Mouse (Mus musculus) lung, postnatal 25 days (tissue): ENCODE data around the gene B4galt1.

Experiments
- DNase-seq: peaks from one replicate; pipeline ENCODE4 v3.0.0; 2022; ENCODE audit warnings: low spot score

B4galt1 gene

DNA sequence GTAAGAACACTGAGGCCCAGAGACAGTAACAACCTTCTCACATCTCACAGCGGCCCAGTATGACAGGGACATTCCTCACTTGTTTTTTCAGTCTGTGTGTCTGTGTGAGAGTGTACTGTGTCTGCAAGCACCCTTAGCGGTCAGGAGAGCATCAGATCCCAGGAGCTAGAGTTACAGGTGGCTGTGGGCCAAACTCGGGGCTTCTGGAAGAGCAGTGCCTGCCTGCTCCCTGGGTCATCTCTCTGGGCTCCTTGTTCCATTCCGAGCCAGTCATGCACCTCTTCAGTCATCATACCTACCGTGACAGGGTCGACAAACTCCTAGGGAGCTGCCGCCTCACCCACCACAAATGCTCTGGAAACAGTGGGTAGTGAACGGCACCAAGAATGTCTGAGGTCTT is 10.1 kb downstream of the B4galt1 start:
- DNase-seq = no peak

GRCm38 (mm10) chr4:40840448-40840847 is 13.4 kb downstream of the B4galt1 start:
- peak; percentile 43 for DNase-seq

- no peak for DNase-seq
These were observed 14.6 kb downstream of the B4galt1 start for GRCm38 (mm10) chr4:40839251-40839650.

DNA sequence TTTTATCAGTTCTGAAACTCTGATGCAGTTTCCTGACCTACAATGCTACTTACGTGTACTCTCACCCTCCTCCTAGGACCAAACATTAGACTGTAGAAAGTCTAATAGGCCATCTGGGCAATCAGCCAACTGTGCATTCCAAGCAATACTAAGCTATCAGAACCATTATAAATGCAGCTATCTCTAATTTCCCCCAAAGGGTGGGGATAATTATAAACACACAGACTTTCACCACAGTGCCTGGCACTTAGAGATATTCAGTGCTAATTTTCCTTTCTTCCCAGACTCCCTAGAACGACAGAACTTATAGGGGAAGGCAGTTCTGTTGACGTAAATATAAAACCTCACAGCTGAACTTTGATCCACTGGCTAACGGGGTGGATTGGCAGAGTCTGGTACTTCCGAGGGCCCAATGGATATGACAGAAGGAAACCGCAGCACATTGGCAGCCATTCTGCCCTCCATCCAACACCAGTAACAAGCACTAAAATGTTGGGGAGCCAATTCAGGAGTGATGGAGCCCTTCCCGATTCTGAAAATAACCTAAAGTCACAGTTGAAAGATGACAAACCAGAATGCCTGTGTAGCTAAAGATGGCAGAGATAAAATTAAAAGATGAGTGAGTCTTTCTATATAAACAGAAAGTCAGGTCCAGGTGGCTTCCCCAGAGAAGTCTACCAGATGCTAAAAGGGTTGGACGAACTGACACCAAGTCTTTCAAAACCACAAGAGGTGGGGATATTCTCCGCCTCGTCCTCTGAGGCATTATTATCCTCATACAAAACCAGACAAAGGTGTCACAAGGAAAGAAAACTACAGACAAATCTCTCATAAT is 16.1 kb downstream of the B4galt1 start:
- DNase-seq = peak; percentile 75

GRCm38 (mm10) chr4:40837008-40837407 is 16.8 kb downstream of the B4galt1 start:
- no peak for DNase-seq

- no peak for DNase-seq
These were observed 18.9 kb downstream of the B4galt1 start for GRCm38 (mm10) chr4:40834872-40835271.

DNA sequence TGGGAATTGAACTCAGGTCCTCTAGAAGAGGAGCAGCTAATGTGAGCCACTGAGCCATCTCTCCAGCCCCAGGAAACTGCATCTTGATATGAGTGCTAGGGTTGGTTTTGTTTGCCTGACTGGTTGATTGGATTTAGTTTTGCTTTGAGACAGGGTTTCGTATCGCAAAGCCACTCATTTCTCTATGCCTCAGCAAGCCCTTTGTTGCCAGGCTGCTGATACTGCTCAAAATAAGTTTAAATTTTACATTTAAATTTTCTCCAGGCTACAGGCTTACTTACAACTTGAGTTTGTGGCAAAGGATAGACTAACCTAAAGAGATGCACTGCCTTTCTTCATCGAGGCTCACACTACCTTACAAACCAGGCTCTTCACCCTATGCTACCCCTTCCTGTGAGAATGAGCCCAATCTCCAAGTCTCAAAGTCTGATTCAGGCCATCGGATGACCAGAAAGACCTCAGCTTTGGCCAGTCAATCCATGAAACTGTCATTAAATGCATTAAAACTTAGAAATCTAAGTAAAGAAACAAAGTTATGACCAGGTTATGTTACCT is 19.5 kb downstream of the B4galt1 start:
- DNase-seq = no peak

DNA sequence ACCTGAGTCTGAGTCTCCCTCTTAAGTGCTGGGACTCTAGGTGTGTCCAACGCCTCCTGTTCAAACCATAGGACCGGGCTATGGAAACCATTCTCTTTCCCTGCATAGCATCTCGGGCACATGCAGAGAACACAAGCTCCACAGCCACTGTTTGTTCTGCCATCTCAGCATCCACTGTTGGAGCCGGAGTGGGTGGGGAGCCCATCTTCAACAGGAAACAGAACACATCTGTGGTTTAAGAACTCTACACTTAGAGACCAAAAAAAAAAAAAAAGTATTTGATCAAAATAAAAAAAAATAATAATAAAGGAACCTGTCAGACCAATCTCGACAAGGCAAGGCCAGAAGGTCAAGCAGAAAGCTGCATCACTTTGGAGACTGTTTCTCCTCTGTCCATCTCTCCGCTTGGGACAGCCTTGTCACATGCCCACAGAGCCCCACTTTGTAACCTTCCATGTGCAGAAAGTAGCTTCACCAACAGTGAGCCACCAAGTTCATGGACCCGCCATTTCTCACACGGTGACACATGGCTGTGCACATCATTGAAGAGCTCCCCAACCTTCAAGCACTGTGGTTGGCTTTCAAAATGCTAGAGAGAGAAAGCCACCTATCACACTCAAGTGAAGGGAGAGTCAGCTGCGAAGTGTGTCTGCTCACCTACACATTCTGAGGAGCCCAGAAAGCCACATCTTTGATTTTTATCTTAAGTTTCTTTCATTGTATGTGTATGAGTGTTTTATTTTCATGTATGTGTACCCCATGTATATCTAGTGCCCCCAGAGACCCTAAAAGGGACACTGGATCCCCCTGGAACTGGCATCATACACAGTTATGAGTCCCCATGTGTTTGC is 20.2 kb downstream of the B4galt1 start:
- DNase-seq = no peak

DNA sequence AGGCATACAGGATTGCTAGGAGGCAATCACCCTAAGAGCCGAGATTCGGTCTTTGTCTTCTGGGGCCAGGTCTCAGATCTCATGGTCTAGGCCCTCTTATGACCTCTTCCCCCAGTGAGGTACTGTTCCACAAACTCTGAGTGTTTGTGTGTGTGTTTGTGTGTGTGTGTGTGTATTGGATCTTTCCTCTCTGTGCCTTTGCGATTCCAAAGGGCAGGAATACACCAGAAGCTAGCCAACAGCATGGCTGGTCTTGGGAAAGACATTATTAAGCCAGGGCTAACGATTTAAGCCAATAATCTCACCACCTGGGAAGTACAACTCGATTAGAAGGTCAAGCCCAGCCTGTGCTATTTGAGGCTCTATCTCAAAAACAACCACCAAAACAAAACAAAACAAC is 23.3 kb downstream of the B4galt1 start:
- no peak for DNase-seq

DNA sequence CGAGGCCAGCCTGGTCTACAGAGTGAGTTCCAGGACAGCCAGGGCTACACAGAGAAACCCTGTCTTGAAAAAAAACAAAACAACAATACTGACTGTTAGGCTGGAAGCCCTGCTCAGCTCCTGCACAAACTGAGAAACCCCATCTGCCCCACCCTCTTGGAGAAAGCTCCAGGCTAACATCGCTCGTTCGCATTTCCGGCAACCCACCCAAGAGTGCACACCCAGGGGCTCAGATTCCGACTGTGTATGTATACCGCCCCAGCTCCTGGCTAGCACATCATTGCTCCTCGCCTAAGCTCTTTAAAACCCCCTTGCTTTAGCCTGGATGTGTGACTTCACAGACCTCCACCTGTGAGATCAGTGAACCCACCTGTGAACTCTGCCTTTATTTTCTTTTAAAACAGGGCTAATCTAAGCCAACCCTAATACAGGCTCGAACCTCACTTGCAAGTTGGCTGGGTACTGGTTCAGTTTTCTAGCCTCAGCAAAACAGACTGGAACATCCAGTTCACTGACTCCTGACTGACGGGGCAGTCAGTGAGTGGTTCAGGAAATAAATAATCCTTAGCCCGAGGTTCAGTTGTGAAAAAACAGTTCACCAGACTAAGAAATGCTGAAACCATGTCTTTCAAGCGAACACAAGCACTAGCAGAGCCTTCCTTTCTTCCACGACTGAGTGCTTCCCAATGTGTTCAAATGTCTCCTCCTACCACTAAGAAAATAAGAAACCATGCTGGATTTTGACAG is 24.0 kb downstream of the B4galt1 start:
- no peak for DNase-seq

DNA sequence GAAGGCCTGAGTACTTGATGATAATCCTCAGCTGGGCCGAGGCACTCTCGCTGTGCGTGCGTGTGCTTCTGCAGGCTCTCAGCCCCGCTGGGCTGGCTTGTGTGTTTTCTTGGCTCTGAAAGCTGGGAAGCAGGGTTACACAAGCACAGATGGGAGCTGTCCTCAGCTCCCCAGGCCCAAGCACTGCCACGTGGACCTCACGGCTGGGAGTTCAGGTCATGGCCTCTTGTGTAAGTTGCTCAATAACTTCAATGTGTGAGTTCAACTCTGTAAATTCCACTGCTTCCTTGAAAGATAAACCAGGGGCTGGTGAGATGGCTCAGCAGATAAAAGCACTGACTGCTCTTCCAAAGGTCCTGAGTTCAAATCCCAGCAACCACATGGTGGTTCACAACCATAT is 24.9 kb downstream of the B4galt1 start:
- DNase-seq = peak; percentile 88

- no peak for DNase-seq
These were observed 25.9 kb downstream of the B4galt1 start for GRCm38 (mm10) chr4:40827926-40828325.

DNA sequence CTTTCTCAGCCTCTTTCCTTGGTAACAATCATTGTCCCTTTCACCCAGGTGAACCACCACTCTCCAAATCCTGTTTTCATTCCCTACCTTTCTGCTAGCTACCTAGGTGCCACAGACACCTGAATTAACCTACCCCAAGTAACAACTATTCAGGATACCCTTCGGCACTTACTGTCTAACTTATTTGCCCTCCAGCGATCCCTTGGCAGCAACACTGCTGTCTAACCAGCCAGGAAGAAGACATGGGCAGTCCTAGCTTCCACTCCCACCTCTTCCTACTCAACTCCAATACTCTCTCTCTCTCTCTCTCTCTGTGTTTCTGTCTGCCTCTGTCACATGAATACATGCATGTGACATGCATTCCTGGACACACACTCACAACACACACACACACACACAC is 27.0 kb downstream of the B4galt1 start:
- no peak for DNase-seq

GRCm38 (mm10) chr4:40825981-40826380 is 27.8 kb downstream of the B4galt1 start:
- no peak for DNase-seq

DNA sequence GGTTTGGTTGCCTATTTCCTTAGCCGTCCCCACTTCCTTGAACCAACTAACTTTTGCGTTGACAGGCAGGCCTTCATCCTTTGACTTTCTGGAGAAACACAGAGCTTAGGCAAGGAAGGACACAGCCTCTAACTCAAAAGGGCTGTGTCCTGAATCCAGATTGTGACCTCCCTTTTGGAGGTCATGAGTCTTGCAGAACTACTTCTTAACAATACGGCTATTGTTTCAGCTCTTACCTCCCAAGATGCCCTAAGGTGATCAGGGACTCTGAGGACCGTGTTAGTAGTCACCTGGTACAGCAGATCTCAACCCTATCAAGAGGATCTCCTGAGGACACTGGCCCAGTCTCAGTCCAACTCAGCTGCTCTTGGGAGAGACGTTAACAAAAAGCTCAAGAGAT is 28.7 kb downstream of the B4galt1 start:
- no peak for DNase-seq

- DNase-seq = no peak
These were observed 29.3 kb downstream of the B4galt1 start for GRCm38 (mm10) chr4:40824505-40824904.

- DNase-seq = no peak
These were observed 30.1 kb downstream of the B4galt1 start for GRCm38 (mm10) chr4:40823664-40824063.

- DNase-seq = no peak
These were observed 30.7 kb downstream of the B4galt1 start for GRCm38 (mm10) chr4:40823151-40823550.

DNA sequence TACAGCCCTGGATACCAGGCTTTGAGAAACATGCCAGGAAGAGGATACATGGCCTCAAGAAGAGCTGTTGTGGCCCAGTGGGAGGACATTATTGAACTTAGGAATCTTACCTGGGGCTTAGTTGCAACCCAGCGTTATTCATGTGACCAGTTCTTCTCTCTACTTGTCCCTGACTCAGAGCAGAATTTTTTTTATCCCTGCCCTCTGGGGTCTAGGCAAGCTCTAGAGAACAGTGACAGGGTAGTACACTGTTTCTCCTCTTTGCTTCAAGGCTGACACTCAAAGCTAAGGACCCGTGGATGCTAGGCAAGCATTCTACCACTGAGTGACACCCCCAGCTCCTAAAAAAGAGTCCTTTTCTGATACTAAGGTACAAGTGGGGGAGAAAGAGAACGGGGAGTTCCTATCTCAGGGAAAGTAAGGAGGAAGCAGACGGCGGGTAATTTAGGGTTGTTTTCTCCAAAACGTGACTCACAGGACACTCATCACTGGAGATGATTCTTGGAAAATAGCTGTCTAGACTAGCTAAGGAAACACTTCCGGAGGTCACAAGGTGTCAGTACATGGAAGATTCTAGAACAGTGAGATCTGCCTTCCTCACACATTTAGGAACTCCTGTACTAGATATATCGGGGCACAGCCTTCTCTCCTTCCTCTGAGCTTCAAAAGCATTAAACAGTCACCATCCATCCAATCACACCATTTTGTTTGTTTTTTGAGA is 32.3 kb downstream of the B4galt1 start:
- peak; percentile 31 for DNase-seq

- DNase-seq = no peak
These were observed 32.9 kb downstream of the B4galt1 start for GRCm38 (mm10) chr4:40820903-40821302.

- no peak for DNase-seq
These were observed 33.8 kb downstream of the B4galt1 start for GRCm38 (mm10) chr4:40820024-40820423.
